Mouse (Mus musculus) midbrain, embryonic 10.5 days (tissue): ENCODE measurements around the gene Tspo2. TPM values are rescaled to one million over a fixed set of nuclear protein-coding genes. Genes with fewer than 3 reads are reported as not detected.

Experiments
- DNase-seq: peaks from one replicate; pipeline ENCODE4 v3.0.0-alpha.2; 2017; ENCODE audit warnings: low spot score
- H3K27ac ChIP-seq: fragments of 300-500 bp; sonication (generic); replicated peaks from 2 replicates; pipeline ENCODE4 v1.5.1; 2016; ENCODE audit warnings: mild to moderate bottlenecking
- H3K27me3 ChIP-seq: fragments of 300-500 bp; sonication (generic); 2 replicates; pipeline ENCODE4 v1.6.1; 2016; ENCODE audit warnings: low read depth, mild to moderate bottlenecking; ENCODE audit not compliant: poor library complexity, severe bottlenecking
- H3K36me3 ChIP-seq: fragments of 300-500 bp; sonication (generic); 2 replicates; pipeline ENCODE4 v1.6.1; 2016; ENCODE audit warnings: mild to moderate bottlenecking, moderate library complexity
- H3K4me1 ChIP-seq: fragments of 300-500 bp; sonication (generic); 2 replicates; pipeline ENCODE4 v1.6.1; 2016
- H3K4me3 ChIP-seq: fragments of 300-500 bp; sonication (generic); 2 replicates; pipeline ENCODE4 v1.5.1; 2016; ENCODE audit warnings: mild to moderate bottlenecking, moderate library complexity
- H3K9me3 ChIP-seq: fragments of 300-500 bp; sonication (generic); replicated peaks from 2 replicates; pipeline ENCODE4 v1.6.1; 2016; ENCODE audit warnings: mild to moderate bottlenecking
- WGBS: fragments of 180-500 bp; shearing (Covaris S2); methylation state at CpG from one replicate; pipeline ENCODE4 v1.1.7; 2016; 5-methylcytosine and 5-hydroxymethylcytosine counted together
- polyA plus RNA-seq: library from polyadenylated mRNA; unstranded; fragments of >200 nt; fragmentation: Nextera tagmentation; extraction: Ambion mirVana; gene quantifications from 2 replicates; pipeline ENCODE4 v1.2.1, GENCODE M21; 2016

Gene Tspo2
- polyA plus RNA-seq, 1 experiment from 2014 or later = 0.43 TPM

DNA sequence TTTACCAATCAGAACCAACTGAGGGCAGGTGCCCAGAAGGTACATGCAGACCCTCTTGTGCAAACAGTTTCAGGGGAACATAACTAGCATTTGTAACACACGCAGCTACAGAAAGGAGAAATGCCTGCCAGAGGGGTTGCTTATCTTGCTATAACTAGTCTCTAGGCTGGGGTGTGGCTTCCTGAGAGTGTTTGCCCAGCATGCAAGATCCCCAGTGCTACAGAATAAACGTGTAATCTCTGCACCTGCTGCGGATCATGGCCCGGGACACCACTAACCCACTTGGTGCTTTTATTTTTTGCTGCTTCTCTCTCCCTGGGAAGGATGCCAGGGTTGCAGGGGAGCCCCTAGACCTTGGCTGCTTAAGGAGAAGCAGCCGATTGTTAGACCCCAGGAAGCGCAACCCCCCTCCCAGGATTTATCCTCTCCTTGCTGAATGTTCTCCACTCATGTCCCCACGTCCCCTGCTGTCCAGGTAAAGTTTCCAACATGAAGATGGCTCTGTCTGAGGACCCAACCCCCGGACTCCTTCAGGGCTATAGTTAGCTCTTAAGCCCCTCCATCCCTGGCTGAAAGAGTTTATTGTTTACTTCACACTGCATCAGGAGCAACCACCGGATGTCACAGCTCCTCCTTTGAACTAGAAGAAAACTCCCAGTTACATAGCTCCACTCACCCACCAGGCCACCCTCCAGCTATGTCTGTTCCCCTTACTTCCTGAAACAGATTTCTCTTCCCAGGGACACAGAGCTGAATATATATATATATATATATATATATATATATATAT, 25.3 kb downstream of the Tspo2 start:
- Histone ChIP-seq H3K36me3 (no peaks in the 10 kb centered on the region), H3K27me3 (no peaks in the 10 kb centered on the region), H3K9me3 (no peaks in the 10 kb centered on the region), H3K4me3 (no peak overlapping the region), H3K27ac (0 out of 2 replicates have a peak overlapping the region, but pooled peaks have one; percentile 38), H3K4me1 (peaks cover 15% of the 10 kb centered on the region)
- no peak for DNase-seq
- 51% methylated on average over 9 of the region's 9 CpGs for WGBS

- 89% methylated on average over 9 of the region's 9 CpGs for WGBS
- no peak overlapping the region for H3K27ac ChIP-seq
- no peaks in the 10 kb centered on the region for H3K9me3 ChIP-seq
- no peak overlapping the region for H3K4me3 ChIP-seq
- peaks cover 3% of the 10 kb centered on the region; the same call in 1 of the 2 replicates for H3K36me3 ChIP-seq
- no peaks in the 10 kb centered on the region for H3K27me3 ChIP-seq
- no peak for DNase-seq
- H3K4me1 ChIP-seq = peaks cover 15% of the 10 kb centered on the region
Observed at GRCm38 (mm10) chr17:48424237-48424636, 27.1 kb downstream of the Tspo2 start.

DNA sequence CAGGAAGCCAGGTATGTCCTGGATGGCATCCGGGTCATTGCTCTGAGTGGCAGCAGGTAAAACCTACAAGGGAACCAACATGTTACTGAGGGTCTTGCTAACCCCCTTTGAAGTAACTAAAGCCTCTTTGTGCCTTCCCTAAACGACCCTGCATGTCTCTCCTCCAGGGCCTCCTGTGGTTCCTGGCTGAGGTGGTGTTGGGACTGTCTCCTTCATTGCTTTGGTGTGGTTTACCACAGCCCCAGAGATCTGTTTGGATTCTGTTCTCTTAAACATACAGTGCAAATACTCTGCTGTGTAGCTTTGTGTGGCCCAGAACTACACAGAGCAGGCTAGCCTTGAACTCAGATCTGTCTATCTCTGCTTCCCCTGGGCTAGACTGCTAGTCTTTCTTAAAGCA, 31.8 kb downstream of the Tspo2 start:
- Histone ChIP-seq H3K27ac (no peak overlapping the region), H3K27me3 (no peaks in the 10 kb centered on the region), H3K4me3 (no peak overlapping the region), H3K9me3 (no peaks in the 10 kb centered on the region), H3K4me1 (no peaks in the 10 kb centered on the region), H3K36me3 (peaks cover 48% of the 10 kb centered on the region)
- no peak for DNase-seq
- 73% methylated on average over 2 of the region's 2 CpGs for WGBS

DNA sequence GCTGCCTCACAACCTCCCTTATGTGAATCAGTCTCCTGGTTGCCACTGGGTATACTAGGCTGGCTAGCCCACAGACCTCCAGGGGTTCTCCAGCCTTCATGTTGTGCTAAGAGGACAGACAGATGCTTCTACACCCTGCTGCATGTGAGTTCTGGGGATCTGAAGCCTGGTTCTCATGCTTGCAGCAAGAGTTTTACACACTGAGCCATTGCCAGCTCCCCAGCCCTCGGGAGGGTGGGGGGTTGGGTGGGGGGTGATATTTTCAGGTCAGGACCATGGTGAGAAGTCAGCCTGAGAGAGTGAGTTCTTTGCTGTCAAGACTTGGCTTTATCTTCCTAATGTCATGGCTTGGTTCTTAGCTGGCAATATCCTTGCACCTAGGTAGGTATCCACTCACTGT, 32.5 kb downstream of the Tspo2 start:
- Histone ChIP-seq H3K4me1 (no peaks in the 10 kb centered on the region), H3K27me3 (no peaks in the 10 kb centered on the region), H3K27ac (no peak overlapping the region), H3K9me3 (no peaks in the 10 kb centered on the region), H3K36me3 (peaks cover 56% of the 10 kb centered on the region), H3K4me3 (no peak overlapping the region)
- DNase-seq = no peak
- WGBS = 79% methylated on average over 1 of the region's 1 CpGs

- Histone ChIP-seq H3K27ac (no peak overlapping the region), H3K36me3 (peaks cover 62% of the 10 kb centered on the region), H3K4me1 (no peaks in the 10 kb centered on the region), H3K9me3 (no peaks in the 10 kb centered on the region), H3K27me3 (no peaks in the 10 kb centered on the region), H3K4me3 (no peak overlapping the region)
- DNase-seq = no peak
- 83% methylated on average over 7 of the region's 7 CpGs for WGBS
Observed at GRCm38 (mm10) chr17:48418174-48418573, 33.1 kb downstream of the Tspo2 start.

DNA sequence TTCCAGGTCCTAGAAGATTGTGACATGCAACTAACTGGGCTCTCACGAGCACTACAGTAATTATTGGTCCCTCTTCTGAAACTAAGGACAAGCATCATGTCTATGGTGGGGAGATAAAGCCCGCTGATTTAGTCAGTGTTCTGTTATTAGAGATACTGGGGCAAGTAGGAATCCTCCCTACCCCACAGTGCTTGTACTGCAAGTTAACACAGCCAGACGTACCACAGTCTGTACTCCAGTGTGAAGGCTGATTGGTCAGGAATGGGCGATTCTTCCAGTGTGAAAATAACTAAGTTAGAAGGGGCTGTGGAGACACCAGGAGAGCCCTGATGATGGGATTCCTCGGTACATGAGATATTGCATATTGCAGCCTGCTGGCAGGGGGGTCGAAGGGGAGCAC, 33.8 kb downstream of the Tspo2 start:
- Histone ChIP-seq H3K4me3 (no peak overlapping the region), H3K36me3 (peaks cover 66% of the 10 kb centered on the region), H3K27ac (no peak overlapping the region), H3K9me3 (no peaks in the 10 kb centered on the region), H3K4me1 (no peaks in the 10 kb centered on the region), H3K27me3 (no peaks in the 10 kb centered on the region)
- no peak for DNase-seq
- 94% methylated on average over 6 of the region's 6 CpGs for WGBS

GRCm38 (mm10) chr17:48416425-48417195, 34.7 kb downstream of the Tspo2 start:
- H3K36me3 ChIP-seq = peaks cover 75% of the 10 kb centered on the region
- 92% methylated on average over 14 of the region's 14 CpGs for WGBS
- H3K9me3 ChIP-seq = no peaks in the 10 kb centered on the region
- H3K27me3 ChIP-seq = no peaks in the 10 kb centered on the region
- no peak overlapping the region for H3K27ac ChIP-seq
- peaks cover 4% of the 10 kb centered on the region for H3K4me1 ChIP-seq
- no peak overlapping the region for H3K4me3 ChIP-seq
- DNase-seq = peak; percentile 42

DNA sequence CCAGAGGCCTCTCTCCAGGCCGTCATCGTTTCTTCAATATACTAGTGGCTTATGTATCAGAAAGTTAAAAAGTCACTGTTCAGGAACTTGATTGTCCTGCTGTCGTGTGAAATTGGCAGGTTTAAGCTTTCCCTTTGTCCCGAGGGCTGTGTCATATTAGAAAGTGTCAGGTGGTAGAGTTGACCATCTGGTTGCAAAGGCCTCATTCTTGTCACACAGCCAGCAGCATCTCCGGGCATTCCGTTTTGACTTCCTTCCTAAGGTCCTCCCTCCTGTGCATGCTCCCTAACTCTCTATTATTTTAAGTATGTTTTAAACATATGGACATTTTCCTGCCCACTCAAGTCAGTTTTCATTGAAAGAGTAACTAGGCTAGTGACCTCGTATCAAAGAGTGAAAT, 35.3 kb downstream of the Tspo2 start:
- Histone ChIP-seq H3K36me3 (peaks cover 75% of the 10 kb centered on the region), H3K27me3 (no peaks in the 10 kb centered on the region), H3K9me3 (no peaks in the 10 kb centered on the region), H3K4me3 (no peak overlapping the region), H3K4me1 (peaks cover 9% of the 10 kb centered on the region), H3K27ac (no peak overlapping the region)
- WGBS = 91% methylated on average over 7 of the region's 7 CpGs
- DNase-seq = no peak

GRCm38 (mm10) chr17:48411241-48411640, 40.1 kb downstream of the Tspo2 start:
- Histone ChIP-seq H3K27ac (peak overlapping the region; percentile 99), H3K4me1 (peaks cover 28% of the 10 kb centered on the region), H3K27me3 (no peaks in the 10 kb centered on the region), H3K4me3 (peak overlapping the region; percentile 74), H3K36me3 (peaks cover 43% of the 10 kb centered on the region), H3K9me3 (no peaks in the 10 kb centered on the region)
- 76% methylated on average over 8 of the region's 8 CpGs for WGBS
- DNase-seq = no peak

- DNase-seq = no peak
- H3K27ac ChIP-seq = peak overlapping the region; percentile 99
- peak overlapping the region; percentile 74 for H3K4me3 ChIP-seq
- WGBS = under 1% methylated on average over 13 of the region's 13 CpGs
- H3K36me3 ChIP-seq = peaks cover 34% of the 10 kb centered on the region
- H3K27me3 ChIP-seq = no peaks in the 10 kb centered on the region
- H3K4me1 ChIP-seq = peaks cover 28% of the 10 kb centered on the region
- no peaks in the 10 kb centered on the region for H3K9me3 ChIP-seq
Observed at GRCm38 (mm10) chr17:48410299-48410785, 41.0 kb downstream of the Tspo2 start.

DNA sequence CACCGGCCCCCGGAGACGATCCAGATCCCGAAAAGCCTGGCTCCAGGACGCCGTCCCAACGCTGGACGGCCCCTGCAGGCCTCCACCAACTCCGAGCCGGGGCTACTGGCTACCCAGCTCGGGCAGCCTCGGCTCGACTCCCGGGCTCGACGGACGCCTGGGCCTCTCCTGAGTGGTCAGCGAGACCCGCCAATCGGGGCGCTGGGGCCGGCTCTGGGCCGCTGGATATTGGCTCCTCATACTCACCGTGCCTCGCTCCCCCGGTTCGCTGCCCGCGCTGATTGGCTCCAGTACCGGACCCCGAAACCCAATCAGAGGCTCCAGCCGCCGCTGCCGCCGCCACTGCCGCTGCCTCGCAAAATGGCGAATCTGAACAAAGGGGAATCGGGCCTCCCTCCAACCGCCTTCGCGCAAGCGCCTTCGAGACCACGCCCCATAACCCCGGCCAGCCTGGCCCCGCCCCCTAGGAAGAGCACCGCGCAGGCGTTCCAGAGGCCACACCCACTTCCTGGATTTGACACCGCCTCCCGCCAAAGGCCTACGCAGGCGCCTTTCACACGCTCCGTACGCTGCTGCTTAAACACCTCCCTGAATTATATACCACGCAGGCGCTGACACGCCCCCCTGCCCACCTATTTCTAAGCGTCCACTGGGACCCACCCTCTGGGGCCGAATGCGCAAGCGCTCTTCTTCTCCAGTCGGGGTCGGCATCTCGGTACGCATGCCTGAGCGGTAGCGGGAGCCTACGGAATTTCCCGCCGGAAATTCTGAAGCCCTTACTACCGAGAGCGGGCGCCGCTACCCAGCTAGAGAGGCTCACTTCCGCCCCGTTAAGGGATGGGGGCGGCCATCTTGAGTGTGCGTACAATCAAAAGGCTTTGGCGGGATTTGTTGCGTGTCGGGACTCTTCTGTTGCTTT, 41.7 kb downstream of the Tspo2 start, which contains the start of the genes Nfya and Oard1:
Gene Nfya, minus strand, starts transcription at position 527 of the 919 bp plus-strand sequence.
Gene Oard1, plus strand, starts transcription at position 635 of the 919 bp plus-strand sequence.
- DNase-seq = peak; percentile 100
- H3K9me3 ChIP-seq = no peaks in the 10 kb centered on the region
- peak within 1 kb of the TSS; percentile 99 for H3K27ac ChIP-seq
- H3K4me1 ChIP-seq = peaks cover 28% of the 10 kb centered on the region
- WGBS = under 1% methylated on average over 80 of the region's 84 CpGs
- no peaks in the 10 kb centered on the region for H3K27me3 ChIP-seq
- H3K4me3 ChIP-seq = peak within 1 kb of the TSS; percentile 74
- H3K36me3 ChIP-seq = peaks cover 27% of the 10 kb centered on the region
